Mouse (Mus musculus): ENCODE measurements around the gene Zc2hc1b. TPM values are rescaled to one million over a fixed set of nuclear protein-coding genes. Genes with fewer than 3 reads are reported as not detected.

Gene Zc2hc1b
- total and polyA plus RNA-seq, 2 experiments from 2014 or later: not detected

DNA sequence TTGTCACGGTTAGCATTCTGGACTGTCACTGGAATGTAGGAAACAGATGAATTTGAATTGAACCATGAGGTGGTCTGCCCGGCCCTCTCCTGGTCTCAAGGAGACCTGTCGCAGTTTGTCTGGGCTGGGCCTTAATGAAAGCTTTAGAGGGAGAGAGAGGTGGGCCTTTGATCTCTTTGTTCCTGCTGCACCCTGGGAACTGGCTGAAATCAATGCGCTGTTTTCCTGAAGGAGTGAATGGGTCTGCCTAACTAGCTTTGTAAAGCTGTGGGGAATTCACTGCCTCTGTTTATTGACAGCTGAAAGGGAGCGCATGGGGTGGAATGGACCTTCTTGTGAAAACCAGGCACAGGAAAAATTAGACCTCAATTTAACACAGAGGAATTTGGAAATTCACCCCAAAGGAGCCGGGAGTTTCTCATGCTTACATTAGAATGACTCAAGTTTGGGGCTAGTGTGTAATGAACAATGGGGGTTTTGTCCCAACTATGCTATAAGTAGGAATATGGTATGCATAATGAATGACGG is 69.7 kb downstream of the Zc2hc1b start:
- no peaks in the 10 kb centered on the region for H3K27me3 ChIP-seq (ENCODE audit: insufficient read depth, low read length)
- H3K4me2 ChIP-seq (ENCODE audit: low read depth, low read length, poor library complexity, severe bottlenecking): no peak overlapping the region
- no peak for TF ChIP-seq CTCF (IDR thresholded peaks at IDR 0.05)
- ATAC-seq (ENCODE audit: low FRiP score) (no peak), DNase-seq (ENCODE audit: low spot score) (no peak)
- H3K4me1 ChIP-seq (ENCODE audit: insufficient read depth, low read length): no peaks in the 10 kb centered on the region
- no peaks in the 10 kb centered on the region for H3K36me3 ChIP-seq (ENCODE audit: insufficient read depth, low read length)
- H3K9ac ChIP-seq (replicated peaks; ENCODE audit: low read length, poor library complexity, severe bottlenecking): no peak overlapping the region
- no peaks in the 10 kb centered on the region for H3K9me3 ChIP-seq (ENCODE audit: low read length)
- no peak overlapping the region for H3K27ac ChIP-seq (ENCODE audit: low read depth, low read length)
- 16% methylated on average over 7 of the region's 7 CpGs for WGBS
- H3K4me3 ChIP-seq (ENCODE audit: low read depth, low read length): no peak overlapping the region

DNA sequence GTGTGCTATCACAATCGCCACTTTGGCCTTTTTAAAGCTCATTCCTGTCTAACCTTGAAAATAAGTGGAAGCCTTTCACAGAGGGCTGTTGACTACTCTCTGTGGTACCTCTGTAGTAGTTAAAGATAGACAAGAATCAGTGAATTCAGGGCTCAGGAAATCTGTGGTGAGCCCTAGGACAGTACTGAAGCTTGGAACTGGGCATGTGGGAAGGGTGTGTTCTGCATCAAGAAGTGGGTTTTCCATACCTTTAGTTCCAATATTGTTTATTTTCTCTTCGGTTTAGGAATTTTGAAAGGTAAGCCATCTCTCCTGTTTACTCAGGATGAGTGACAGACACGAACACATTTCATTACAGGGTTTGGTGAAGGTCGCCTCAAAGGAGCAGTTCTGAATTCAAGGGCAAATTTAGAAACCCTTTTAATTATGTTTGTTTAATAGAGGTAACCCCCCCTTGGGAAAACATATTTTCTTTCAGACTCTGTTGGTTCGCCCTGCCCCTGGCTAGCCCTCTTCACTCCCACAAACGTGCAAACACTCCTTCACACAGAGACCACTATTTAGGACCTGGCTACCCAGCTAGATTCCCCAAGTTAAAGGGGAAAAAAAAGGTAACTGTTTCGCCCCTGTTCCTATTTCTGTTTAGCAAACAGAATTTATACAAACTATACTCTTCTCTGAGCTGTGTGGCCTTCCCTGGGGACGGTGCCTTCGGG is 70.8 kb downstream of the Zc2hc1b start:
- DNase-seq (ENCODE audit: low spot score): no peak
- no peak overlapping the region for H3K4me2 ChIP-seq (ENCODE audit: low read depth, low read length, poor library complexity, severe bottlenecking)
- no peak for ATAC-seq (ENCODE audit: low FRiP score)
- WGBS: 70% methylated on average over 9 of the region's 9 CpGs
- no peak overlapping the region for H3K9ac ChIP-seq (replicated peaks; ENCODE audit: low read length, poor library complexity, severe bottlenecking)
- no peaks in the 10 kb centered on the region for H3K36me3 ChIP-seq (ENCODE audit: insufficient read depth, low read length)
- H3K4me3 ChIP-seq (ENCODE audit: low read depth, low read length): no peak overlapping the region
- TF ChIP-seq CTCF (IDR thresholded peaks at IDR 0.05): no peak
- no peaks in the 10 kb centered on the region for H3K27me3 ChIP-seq (ENCODE audit: insufficient read depth, low read length)
- no peaks in the 10 kb centered on the region for H3K9me3 ChIP-seq (ENCODE audit: low read length)
- no peaks in the 10 kb centered on the region for H3K4me1 ChIP-seq (ENCODE audit: insufficient read depth, low read length)
- no peak overlapping the region for H3K27ac ChIP-seq (ENCODE audit: low read depth, low read length)

DNA sequence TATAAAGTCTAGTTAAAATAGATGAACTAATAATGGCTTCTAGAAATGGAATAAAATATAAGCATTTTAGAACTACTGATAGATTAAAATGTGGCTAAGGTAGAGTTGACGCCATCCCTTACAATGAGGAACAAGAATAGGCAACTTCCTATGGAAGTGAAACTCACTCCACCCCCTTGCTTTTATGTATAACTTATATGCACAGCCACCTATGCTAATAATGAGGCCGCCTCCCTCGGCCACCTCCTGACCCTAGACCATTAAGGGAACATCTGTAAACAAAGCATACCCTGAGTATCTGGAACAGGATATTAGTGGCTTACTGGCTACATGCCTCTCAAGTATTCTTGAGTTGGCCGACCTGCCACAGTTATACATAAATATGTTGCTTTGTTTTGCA is 74.0 kb downstream of the Zc2hc1b start:
- 81% methylated on average over 4 of the region's 4 CpGs for WGBS
- no peak overlapping the region for H3K9ac ChIP-seq (replicated peaks; ENCODE audit: low read length, poor library complexity, severe bottlenecking)
- no peaks in the 10 kb centered on the region for H3K27me3 ChIP-seq (ENCODE audit: insufficient read depth, low read length)
- DNase-seq (ENCODE audit: low spot score) (no peak), ATAC-seq (ENCODE audit: low FRiP score) (no peak)
- H3K9me3 ChIP-seq (ENCODE audit: low read length): no peaks in the 10 kb centered on the region
- H3K4me3 ChIP-seq (ENCODE audit: low read depth, low read length): no peak overlapping the region
- no peaks in the 10 kb centered on the region for H3K36me3 ChIP-seq (ENCODE audit: insufficient read depth, low read length)
- H3K4me1 ChIP-seq (ENCODE audit: insufficient read depth, low read length): no peaks in the 10 kb centered on the region
- TF ChIP-seq CTCF (IDR thresholded peaks at IDR 0.05): no peak
- no peak overlapping the region for H3K27ac ChIP-seq (ENCODE audit: low read depth, low read length)
- H3K4me2 ChIP-seq (ENCODE audit: low read depth, low read length, poor library complexity, severe bottlenecking): no peak overlapping the region

DNA sequence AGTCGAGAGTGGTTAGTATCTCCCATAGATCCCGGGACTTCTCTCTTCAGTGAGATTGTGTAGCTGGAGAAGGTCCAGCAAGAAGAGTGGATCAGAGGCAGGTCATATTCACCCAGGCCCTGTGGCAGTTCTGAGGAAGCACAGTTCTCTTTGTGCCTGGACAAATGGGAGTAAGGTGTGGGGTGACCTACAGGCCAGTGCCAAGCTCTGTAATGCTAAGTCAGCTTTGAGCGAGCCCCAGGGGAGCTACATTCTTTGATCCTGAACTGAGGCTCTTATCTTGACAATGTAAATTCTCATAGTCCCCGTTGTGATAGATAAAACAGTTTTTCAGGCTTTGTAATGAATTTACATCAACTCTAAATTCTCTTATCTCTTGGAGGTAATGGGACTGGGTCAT is 75.5 kb downstream of the Zc2hc1b start:
- Histone ChIP-seq H3K9ac (replicated peaks; ENCODE audit: low read length, poor library complexity, severe bottlenecking) (no peak overlapping the region), H3K27me3 (ENCODE audit: insufficient read depth, low read length) (no peaks in the 10 kb centered on the region), H3K4me1 (ENCODE audit: insufficient read depth, low read length) (no peaks in the 10 kb centered on the region), H3K9me3 (ENCODE audit: low read length) (no peaks in the 10 kb centered on the region), H3K4me3 (ENCODE audit: low read depth, low read length) (no peak overlapping the region), H3K36me3 (ENCODE audit: insufficient read depth, low read length) (no peaks in the 10 kb centered on the region), H3K4me2 (ENCODE audit: low read depth, low read length, poor library complexity, severe bottlenecking) (no peak overlapping the region), H3K27ac (ENCODE audit: low read depth, low read length) (no peak overlapping the region)
- DNase-seq (ENCODE audit: low spot score) (no peak), ATAC-seq (ENCODE audit: low FRiP score) (no peak)
- no peak for TF ChIP-seq CTCF (IDR thresholded peaks at IDR 0.05)
- WGBS: 58% methylated on average over 4 of the region's 4 CpGs

DNA sequence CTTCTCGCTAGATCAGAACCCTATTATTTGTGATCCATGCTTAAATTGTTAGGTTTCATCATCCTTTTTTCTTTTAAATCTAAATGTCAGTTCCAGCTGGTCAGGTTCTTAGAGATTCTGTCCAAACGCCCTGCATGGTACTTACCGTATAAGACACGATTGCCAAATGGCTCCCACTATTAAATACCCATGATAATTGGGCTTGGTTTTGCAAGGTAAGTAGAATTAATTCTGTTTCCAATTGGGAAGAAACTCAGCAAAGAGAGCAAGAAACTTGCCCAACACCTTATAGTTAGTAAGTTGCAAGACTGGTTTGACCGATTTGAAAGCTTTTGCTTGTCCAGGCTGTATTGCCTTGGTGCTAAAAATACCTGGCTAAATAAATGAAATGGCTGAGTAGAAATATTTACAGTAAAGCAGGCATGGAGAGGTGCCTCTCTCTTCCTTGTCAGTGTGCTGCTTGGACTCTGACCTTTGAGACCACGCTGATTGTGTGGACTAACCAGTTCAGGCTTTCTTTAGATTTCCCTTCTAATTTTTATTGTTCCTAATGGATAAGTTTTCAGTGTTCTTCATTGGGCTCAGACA is 77.7 kb downstream of the Zc2hc1b start:
- Histone ChIP-seq H3K9ac (replicated peaks; ENCODE audit: low read length, poor library complexity, severe bottlenecking) (no peak overlapping the region), H3K27me3 (ENCODE audit: insufficient read depth, low read length) (no peaks in the 10 kb centered on the region), H3K9me3 (ENCODE audit: low read length) (no peaks in the 10 kb centered on the region), H3K4me2 (ENCODE audit: low read depth, low read length, poor library complexity, severe bottlenecking) (no peak overlapping the region), H3K4me3 (ENCODE audit: low read depth, low read length) (no peak overlapping the region), H3K27ac (ENCODE audit: low read depth, low read length) (no peak overlapping the region), H3K4me1 (ENCODE audit: insufficient read depth, low read length) (no peaks in the 10 kb centered on the region), H3K36me3 (ENCODE audit: insufficient read depth, low read length) (no peaks in the 10 kb centered on the region)
- 80% methylated on average over 6 of the region's 6 CpGs for WGBS
- TF ChIP-seq CTCF (IDR thresholded peaks at IDR 0.05): no peak
- no peak for ATAC-seq (ENCODE audit: low FRiP score)
- no peak for DNase-seq (ENCODE audit: low spot score)

Other genes with a start within 250 kb of the Zc2hc1b start
- 1.8 and 7.8 TPM in 2 replicates for gene Stx11, start 213.7 kb downstream of the Zc2hc1b start, total RNA-seq (2014; rRNA removed)
- 0.92 and 1.1 TPM in 2 replicates for gene Stx11, start 213.7 kb downstream of the Zc2hc1b start, polyA plus RNA-seq (2015; fragmentation: Nextera tagmentation; extraction: Ambion mirVana)
- gene Sf3b5, start 172.7 kb downstream of the Zc2hc1b start, total RNA-seq (2014; rRNA removed): 18.4 and 24.8 TPM in 2 replicates
- 24.2 and 24.8 TPM in 2 replicates for gene Sf3b5, start 172.7 kb downstream of the Zc2hc1b start, polyA plus RNA-seq (2015; fragmentation: Nextera tagmentation; extraction: Ambion mirVana)
- gene Plagl1, start 117.5 kb downstream of the Zc2hc1b start, total RNA-seq (2014; rRNA removed): 39.0 and 122 TPM in 2 replicates
- 16.1 and 20.1 TPM in 2 replicates for gene Plagl1, start 117.5 kb downstream of the Zc2hc1b start, polyA plus RNA-seq (2015; fragmentation: Nextera tagmentation; extraction: Ambion mirVana)
- 13.3 and 15.6 TPM in 2 replicates for gene Ltv1, start 15.1 kb upstream of the Zc2hc1b start, total RNA-seq (2014; rRNA removed)
- gene Ltv1, start 15.1 kb upstream of the Zc2hc1b start, polyA plus RNA-seq (2015; fragmentation: Nextera tagmentation; extraction: Ambion mirVana): 23.5 and 24.5 TPM in 2 replicates

All from midbrain, postnatal 0 days (tissue).